Mouse (Mus musculus): ENCODE measurements around the gene Rasl11a. TPM values are rescaled to one million over a fixed set of nuclear protein-coding genes. Genes with fewer than 3 reads are reported as not detected.

Rasl11a gene
- polyA plus RNA-seq, 1 experiment from 2014 or later = 8.2 TPM

DNA sequence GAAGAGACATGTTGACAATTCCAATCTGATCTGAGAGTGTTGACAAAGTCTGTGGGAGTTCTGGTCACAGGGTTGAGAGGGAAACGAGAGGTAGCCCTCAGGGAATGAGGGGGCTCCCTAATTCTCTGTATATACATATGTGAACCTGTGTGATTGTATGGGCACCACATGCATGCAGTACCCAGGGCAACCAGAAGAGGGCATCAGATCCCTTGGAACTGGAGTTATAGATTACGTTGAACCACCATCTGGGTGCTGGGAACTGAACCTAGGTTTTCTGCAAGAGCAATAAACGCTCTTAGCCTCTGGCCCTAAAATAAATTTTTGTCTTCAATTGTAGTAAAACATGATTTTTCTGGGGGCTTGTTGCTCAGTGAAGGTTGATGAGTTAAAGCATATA lies 11.2 kb downstream of the Rasl11a start:
- Histone ChIP-seq H3K27me3 (ENCODE audit: control insufficient read depth, insufficient read depth, low read length) (no peaks in the 10 kb centered on the region), H3K4me1 (ENCODE audit: control insufficient read depth, insufficient read depth, low read length) (no peaks in the 10 kb centered on the region), H3K36me3 (ENCODE audit: control insufficient read depth, insufficient read depth, low read length) (no peaks in the 10 kb centered on the region), H3K4me3 (replicated peaks; ENCODE audit: low read depth, low read length) (no peak overlapping the region), H3K9me3 (ENCODE audit: control insufficient read depth, low read length) (no peaks in the 10 kb centered on the region), H3K4me2 (ENCODE audit: low read length) (no peak overlapping the region), H3K27ac (replicated peaks; ENCODE audit: low read depth, low read length) (no peak overlapping the region), H3K9ac (replicated peaks; ENCODE audit: low read length) (no peak overlapping the region)
- 90% methylated on average over 3 of the region's 3 CpGs for WGBS
- DNase-seq = no peak
- no peak for ATAC-seq (ENCODE audit: low FRiP score, low TSS enrichment)

DNA sequence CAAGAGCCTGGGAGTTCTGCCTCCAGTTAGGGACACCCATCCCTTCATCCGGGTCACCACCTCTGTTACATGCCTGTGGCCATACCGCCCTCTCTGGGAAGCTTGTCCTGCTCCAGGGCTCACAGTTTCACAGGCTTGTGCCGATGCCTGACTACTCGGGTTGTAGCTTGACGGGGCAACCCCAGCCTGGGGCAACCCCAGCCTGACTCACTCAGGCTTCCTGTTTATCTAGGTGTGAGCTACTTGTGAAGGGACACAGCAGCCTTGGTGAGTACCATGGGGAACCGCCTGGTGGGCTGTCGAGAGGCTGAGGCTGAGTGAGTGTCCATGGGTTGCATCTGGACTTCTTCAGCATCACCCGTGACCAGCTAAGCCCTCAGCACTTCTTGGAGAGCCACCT lies 12.7 kb downstream of the Rasl11a start:
- Histone ChIP-seq H3K9me3 (ENCODE audit: control insufficient read depth, low read length) (no peaks in the 10 kb centered on the region), H3K4me3 (replicated peaks; ENCODE audit: low read depth, low read length) (no peak overlapping the region), H3K4me2 (ENCODE audit: low read length) (no peak overlapping the region), H3K27ac (replicated peaks; ENCODE audit: low read depth, low read length) (no peak overlapping the region), H3K9ac (replicated peaks; ENCODE audit: low read length) (no peak overlapping the region), H3K4me1 (ENCODE audit: control insufficient read depth, insufficient read depth, low read length) (no peaks in the 10 kb centered on the region), H3K27me3 (ENCODE audit: control insufficient read depth, insufficient read depth, low read length) (no peaks in the 10 kb centered on the region), H3K36me3 (ENCODE audit: control insufficient read depth, insufficient read depth, low read length) (no peaks in the 10 kb centered on the region)
- no peak for DNase-seq
- ATAC-seq (ENCODE audit: low FRiP score, low TSS enrichment) = no peak
- 89% methylated on average over 8 of the region's 8 CpGs for WGBS

DNA sequence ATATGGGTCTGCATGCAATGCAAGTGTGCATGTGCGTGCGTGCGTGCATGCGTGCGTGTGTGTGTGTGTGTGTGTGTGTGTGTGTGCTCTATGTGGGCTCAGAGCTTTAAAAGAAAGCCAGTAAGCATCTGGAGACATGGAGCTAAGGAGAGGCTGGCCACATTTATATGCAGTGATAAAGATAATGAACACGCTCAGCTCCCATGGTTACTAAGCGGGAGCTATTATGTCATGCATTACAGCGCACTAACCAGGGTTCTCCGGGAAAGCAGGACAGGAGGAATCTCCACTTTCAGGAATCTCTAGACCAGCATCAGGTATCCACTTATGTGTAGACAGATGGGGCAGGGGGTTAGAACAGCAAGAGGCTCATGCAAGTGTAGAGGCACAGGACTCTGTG lies 13.9 kb downstream of the Rasl11a start:
- Histone ChIP-seq H3K4me3 (replicated peaks; ENCODE audit: low read depth, low read length) (no peak overlapping the region), H3K36me3 (ENCODE audit: control insufficient read depth, insufficient read depth, low read length) (no peaks in the 10 kb centered on the region), H3K4me1 (ENCODE audit: control insufficient read depth, insufficient read depth, low read length) (no peaks in the 10 kb centered on the region), H3K27me3 (ENCODE audit: control insufficient read depth, insufficient read depth, low read length) (no peaks in the 10 kb centered on the region), H3K9me3 (ENCODE audit: control insufficient read depth, low read length) (no peaks in the 10 kb centered on the region), H3K4me2 (ENCODE audit: low read length) (no peak overlapping the region), H3K27ac (replicated peaks; ENCODE audit: low read depth, low read length) (no peak overlapping the region), H3K9ac (replicated peaks; ENCODE audit: low read length) (no peak overlapping the region)
- ATAC-seq (ENCODE audit: low FRiP score, low TSS enrichment) = no peak
- peak; percentile 36 for DNase-seq
- 88% methylated on average over 9 of the region's 9 CpGs for WGBS

DNA sequence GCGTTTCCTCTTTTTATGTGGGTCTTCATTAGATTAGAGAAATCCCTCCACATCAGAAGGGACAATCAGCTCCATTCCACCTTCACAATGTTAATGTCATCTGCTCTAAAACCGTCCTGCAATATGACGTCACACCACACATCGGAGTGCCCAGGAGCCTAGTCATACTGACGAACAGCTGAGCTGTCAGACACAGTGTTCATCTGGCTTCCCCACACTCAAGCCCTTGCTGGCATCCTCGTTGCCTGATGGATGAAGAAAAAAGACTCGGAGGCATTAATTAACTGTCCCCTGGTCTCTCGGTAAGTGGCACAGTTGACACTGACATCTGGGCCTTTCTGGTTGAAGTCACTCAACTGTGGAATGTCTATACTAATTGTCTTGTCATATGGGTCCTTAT lies 14.4 kb downstream of the Rasl11a start:
- no peaks in the 10 kb centered on the region for H3K4me1 ChIP-seq (ENCODE audit: control insufficient read depth, insufficient read depth, low read length)
- H3K4me2 ChIP-seq (ENCODE audit: low read length) = no peak overlapping the region
- H3K27ac ChIP-seq (replicated peaks; ENCODE audit: low read depth, low read length) = no peak overlapping the region
- no peak overlapping the region for H3K9ac ChIP-seq (replicated peaks; ENCODE audit: low read length)
- H3K36me3 ChIP-seq (ENCODE audit: control insufficient read depth, insufficient read depth, low read length) = no peaks in the 10 kb centered on the region
- no peak overlapping the region for H3K4me3 ChIP-seq (replicated peaks; ENCODE audit: low read depth, low read length)
- WGBS = 70% methylated on average over 8 of the region's 8 CpGs
- DNase-seq (no peak), ATAC-seq (ENCODE audit: low FRiP score, low TSS enrichment) (no peak)
- H3K27me3 ChIP-seq (ENCODE audit: control insufficient read depth, insufficient read depth, low read length) = no peaks in the 10 kb centered on the region
- no peaks in the 10 kb centered on the region for H3K9me3 ChIP-seq (ENCODE audit: control insufficient read depth, low read length)

DNA sequence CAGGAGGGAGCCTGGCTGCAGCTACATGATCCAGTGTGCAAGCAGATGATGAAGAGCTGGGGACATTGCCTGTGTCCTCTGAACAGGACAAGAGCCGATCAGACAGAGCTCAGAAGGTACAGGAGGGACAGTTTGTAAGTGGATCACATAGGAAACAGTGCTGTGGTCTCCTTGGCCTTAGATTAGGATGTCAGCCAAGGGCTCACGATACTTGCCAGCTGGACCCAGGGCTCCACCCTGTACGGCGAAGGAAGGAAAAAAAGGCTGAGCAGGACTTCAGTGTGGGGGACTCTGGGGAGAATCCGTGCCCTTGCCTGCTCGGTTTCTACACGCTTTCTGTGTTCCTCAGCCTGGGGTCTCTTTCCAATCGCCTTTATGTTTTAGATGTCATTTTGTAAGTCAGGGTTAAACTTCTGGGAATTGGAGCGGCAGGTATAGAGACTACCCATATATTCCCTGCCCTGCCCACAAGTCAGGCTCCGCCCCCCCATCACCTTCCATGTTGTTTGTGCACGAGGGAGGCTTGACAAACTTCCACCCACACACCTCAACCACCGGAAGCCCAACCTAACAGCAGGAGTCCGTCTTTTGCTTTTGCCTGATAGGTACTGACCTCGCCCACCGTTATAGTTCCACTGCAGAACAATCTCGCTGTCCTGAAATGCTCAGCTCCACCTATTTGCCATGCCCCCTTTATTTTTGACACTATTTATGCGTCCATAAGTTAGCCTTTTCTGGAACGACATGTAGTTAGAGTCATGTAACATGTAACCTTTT lies 15.5 kb downstream of the Rasl11a start:
- DNase-seq = no peak
- H3K9me3 ChIP-seq (ENCODE audit: control insufficient read depth, low read length) = no peaks in the 10 kb centered on the region
- ATAC-seq (ENCODE audit: low FRiP score, low TSS enrichment) = no peak
- H3K36me3 ChIP-seq (ENCODE audit: control insufficient read depth, insufficient read depth, low read length) = no peaks in the 10 kb centered on the region
- no peaks in the 10 kb centered on the region for H3K27me3 ChIP-seq (ENCODE audit: control insufficient read depth, insufficient read depth, low read length)
- H3K27ac ChIP-seq (replicated peaks; ENCODE audit: low read depth, low read length) = no peak overlapping the region
- 87% methylated on average over 18 of the region's 18 CpGs for WGBS
- H3K4me2 ChIP-seq (ENCODE audit: low read length) = no peak overlapping the region
- no peak overlapping the region for H3K9ac ChIP-seq (replicated peaks; ENCODE audit: low read length)
- H3K4me1 ChIP-seq (ENCODE audit: control insufficient read depth, insufficient read depth, low read length) = no peaks in the 10 kb centered on the region
- H3K4me3 ChIP-seq (replicated peaks; ENCODE audit: low read depth, low read length) = no peak overlapping the region

DNA sequence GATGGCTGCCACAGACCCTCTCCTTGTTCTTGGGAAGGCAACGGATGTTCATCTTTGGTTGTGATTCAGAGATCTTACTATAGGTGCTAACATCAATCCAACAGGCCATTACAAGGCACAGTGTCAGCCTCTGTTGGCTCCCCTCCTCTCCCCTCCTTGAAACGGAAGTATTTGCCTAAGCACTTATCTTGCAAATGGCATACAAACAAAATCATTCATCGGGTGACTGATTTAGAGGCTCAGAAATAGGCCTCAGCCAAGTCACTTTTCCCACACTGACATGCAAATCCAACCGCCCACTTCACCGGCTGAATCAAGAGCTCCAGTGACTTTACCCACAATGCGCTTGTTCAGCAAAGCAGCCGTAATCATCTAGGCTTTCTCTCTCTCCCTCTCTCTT lies 16.7 kb downstream of the Rasl11a start:
- DNase-seq = peak; percentile 40
- no peak for ATAC-seq (ENCODE audit: low FRiP score, low TSS enrichment)
- WGBS = 37% methylated on average over 7 of the region's 7 CpGs
- H3K4me3 ChIP-seq (replicated peaks; ENCODE audit: low read depth, low read length) = no peak overlapping the region
- H3K4me2 ChIP-seq (ENCODE audit: low read length) = no peak overlapping the region
- no peaks in the 10 kb centered on the region for H3K9me3 ChIP-seq (ENCODE audit: control insufficient read depth, low read length)
- H3K27me3 ChIP-seq (ENCODE audit: control insufficient read depth, insufficient read depth, low read length) = no peaks in the 10 kb centered on the region
- no peaks in the 10 kb centered on the region for H3K4me1 ChIP-seq (ENCODE audit: control insufficient read depth, insufficient read depth, low read length)
- H3K27ac ChIP-seq (replicated peaks; ENCODE audit: low read depth, low read length) = no peak overlapping the region
- no peaks in the 10 kb centered on the region for H3K36me3 ChIP-seq (ENCODE audit: control insufficient read depth, insufficient read depth, low read length)
- no peak overlapping the region for H3K9ac ChIP-seq (replicated peaks; ENCODE audit: low read length)

DNA sequence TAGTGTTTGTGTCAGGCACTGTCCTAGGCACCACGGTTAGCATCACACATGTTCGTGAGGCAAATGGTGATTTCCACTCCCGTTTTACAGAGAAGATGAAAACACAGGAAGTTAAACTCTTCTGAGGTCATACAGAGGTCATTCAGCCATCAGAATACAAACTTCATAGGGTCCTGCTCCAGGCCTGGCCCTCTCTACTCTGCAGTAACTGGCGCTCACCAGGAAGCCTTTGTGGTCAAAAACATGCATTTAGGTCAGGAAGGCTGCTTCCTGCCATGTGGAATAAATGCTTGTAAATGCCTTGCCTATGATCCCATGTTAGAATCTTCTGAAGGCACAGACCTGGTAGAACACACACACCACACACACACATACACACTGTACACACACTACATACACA lies 20.6 kb downstream of the Rasl11a start:
- ATAC-seq (ENCODE audit: low FRiP score, low TSS enrichment) (no peak), DNase-seq (no peak)
- Histone ChIP-seq H3K9ac (replicated peaks; ENCODE audit: low read length) (no peak overlapping the region), H3K9me3 (ENCODE audit: control insufficient read depth, low read length) (no peaks in the 10 kb centered on the region), H3K27ac (replicated peaks; ENCODE audit: low read depth, low read length) (no peak overlapping the region), H3K36me3 (ENCODE audit: control insufficient read depth, insufficient read depth, low read length) (no peaks in the 10 kb centered on the region), H3K4me2 (ENCODE audit: low read length) (no peak overlapping the region), H3K27me3 (ENCODE audit: control insufficient read depth, insufficient read depth, low read length) (no peaks in the 10 kb centered on the region), H3K4me1 (ENCODE audit: control insufficient read depth, insufficient read depth, low read length) (0 out of 2 replicates have a peak, but pooled peaks cover 3% of the 10 kb centered on the region), H3K4me3 (replicated peaks; ENCODE audit: low read depth, low read length) (no peak overlapping the region)
- WGBS = 89% methylated on average over 4 of the region's 4 CpGs

DNA sequence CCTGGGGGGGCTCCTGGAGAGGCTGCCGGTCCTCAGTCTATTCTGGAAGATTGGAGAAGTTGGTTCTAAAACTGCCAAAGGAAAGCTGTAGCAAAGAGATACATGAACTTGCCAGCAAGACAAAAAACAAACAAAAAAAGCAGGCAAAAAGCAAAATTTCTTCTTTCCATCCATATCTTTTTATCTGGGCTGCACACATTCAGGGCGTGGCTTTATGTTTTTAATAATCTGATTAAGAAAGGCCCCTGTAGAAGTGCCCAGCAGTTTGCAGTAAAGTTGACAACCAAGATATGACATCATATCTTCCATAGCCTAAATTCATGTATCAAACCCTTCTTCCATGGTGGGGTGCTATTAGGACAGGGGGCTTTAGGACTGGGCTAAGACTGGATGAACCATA lies 21.4 kb downstream of the Rasl11a start:
- 92% methylated on average over 2 of the region's 2 CpGs for WGBS
- no peaks in the 10 kb centered on the region for H3K9me3 ChIP-seq (ENCODE audit: control insufficient read depth, low read length)
- H3K4me2 ChIP-seq (ENCODE audit: low read length) = no peak overlapping the region
- 0 out of 2 replicates have a peak, but pooled peaks cover 3% of the 10 kb centered on the region for H3K4me1 ChIP-seq (ENCODE audit: control insufficient read depth, insufficient read depth, low read length)
- H3K27ac ChIP-seq (replicated peaks; ENCODE audit: low read depth, low read length) = no peak overlapping the region
- no peaks in the 10 kb centered on the region for H3K27me3 ChIP-seq (ENCODE audit: control insufficient read depth, insufficient read depth, low read length)
- no peaks in the 10 kb centered on the region for H3K36me3 ChIP-seq (ENCODE audit: control insufficient read depth, insufficient read depth, low read length)
- H3K4me3 ChIP-seq (replicated peaks; ENCODE audit: low read depth, low read length) = no peak overlapping the region
- ATAC-seq (ENCODE audit: low FRiP score, low TSS enrichment) (no peak), DNase-seq (no peak)
- H3K9ac ChIP-seq (replicated peaks; ENCODE audit: low read length) = no peak overlapping the region

All from midbrain, embryonic 14.5 days (tissue).